Mouse (Mus musculus) forebrain, embryonic 16.5 days (tissue): ENCODE data around the gene Rufy1. TPM values are rescaled to one million over a fixed set of nuclear protein-coding genes. Genes with fewer than 3 reads are reported as not detected.

Experiments
- ATAC-seq: fragments of 200-750 bp; cut with Nextera tagmentation; 2 replicates; pipeline ENCODE4 v1.8.0; 2017; ENCODE audit warnings: mild to moderate bottlenecking, moderate library complexity
- H3K27ac ChIP-seq: fragments of 300-500 bp; sonication (generic); 2 replicates; pipeline ENCODE4 v1.5.1; 2014; ENCODE audit warnings: low read length, control low read depth
- H3K27me3 ChIP-seq: fragments of 300-500 bp; sonication (generic); replicated peaks from 2 replicates; pipeline ENCODE4 v1.6.1; 2014; ENCODE audit warnings: low read length; ENCODE audit not compliant: control insufficient read depth, insufficient read depth
- H3K36me3 ChIP-seq: fragments of 300-500 bp; sonication (generic); 2 replicates; pipeline ENCODE4 v1.6.1; 2014; ENCODE audit not compliant: control insufficient read depth, insufficient read depth
- H3K4me1 ChIP-seq: fragments of 300-500 bp; sonication (generic); replicated peaks from 2 replicates; pipeline ENCODE4 v1.6.1; 2014; ENCODE audit warnings: low read length; ENCODE audit not compliant: control insufficient read depth, insufficient read depth
- H3K4me2 ChIP-seq: fragments of 300-500 bp; sonication (generic); 2 replicates; pipeline ENCODE4 v1.6.1; 2014; ENCODE audit warnings: mild to moderate bottlenecking, low read length, control low read depth
- H3K4me3 ChIP-seq: fragments of 300-500 bp; sonication (generic); replicated peaks from 2 replicates; pipeline ENCODE4 v1.5.1; 2014; ENCODE audit warnings: mild to moderate bottlenecking, low read length, control low read depth
- H3K9ac ChIP-seq: fragments of 300-500 bp; sonication (generic); replicated peaks from 2 replicates; pipeline ENCODE4 v1.6.1; 2014; ENCODE audit warnings: low read depth, low read length, control low read depth
- H3K9me3 ChIP-seq: fragments of 300-500 bp; sonication (generic); 2 replicates; pipeline ENCODE4 v1.6.1; 2016; ENCODE audit warnings: low read length; ENCODE audit not compliant: control insufficient read depth
- WGBS: fragments of 180-500 bp; shearing (Covaris S2); extraction: QIAGEN DNeasy Blood & Tissue Kit; methylation state at CpG from one replicate; pipeline ENCODE4 v1.1.7; 2014; 5-methylcytosine and 5-hydroxymethylcytosine counted together
- polyA plus RNA-seq: library from polyadenylated mRNA; unstranded; fragments of >200 nt; fragmentation: Nextera tagmentation; extraction: Ambion mirVana; gene quantifications from 2 replicates; pipeline ENCODE4 v1.2.1, GENCODE M21; 2015

The Rufy1 gene
- polyA plus RNA-seq, 1 experiment from 2014 or later: 31.2 TPM

- H3K9ac ChIP-seq: no peak overlapping the region
Measured at GRCm38 (mm10) chr11:50432896-50433295, 2.0 kb upstream of the Rufy1 start.

DNA sequence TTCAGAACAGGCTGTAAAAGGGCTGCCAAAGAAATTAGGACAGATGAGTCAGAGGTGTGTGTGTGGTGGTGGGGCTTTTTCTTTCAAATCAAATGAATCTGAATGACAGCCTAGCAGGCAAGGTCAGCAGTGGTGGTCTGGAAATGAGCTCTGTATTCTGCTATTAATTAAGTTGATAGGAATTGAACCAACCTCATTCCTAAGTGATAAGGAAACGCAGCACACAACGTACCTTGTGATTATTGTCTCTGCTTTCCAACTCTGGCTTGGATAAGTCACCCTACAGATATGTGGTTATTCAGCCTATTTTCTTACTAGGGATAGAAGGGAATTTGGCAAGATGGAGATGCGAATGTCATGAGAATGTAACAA lies 1.1 kb upstream of the Rufy1 start:
- Histone ChIP-seq H3K9me3 (no peaks in the 10 kb centered on the region), H3K27ac (no peak overlapping the region), H3K4me1 (peaks cover 10% of the 10 kb centered on the region), H3K9ac (no peak overlapping the region), H3K4me3 (no peak overlapping the region), H3K4me2 (no peak overlapping the region), H3K36me3 (no peaks in the 10 kb centered on the region), H3K27me3 (no peaks in the 10 kb centered on the region)
- no peak for ATAC-seq
- 97% methylated on average over 3 of the region's 3 CpGs for WGBS

More at GRCm38 (mm10) chr11:50432896-50433295, 2.0 kb upstream of the Rufy1 start:
- Histone ChIP-seq H3K4me3 (no peak overlapping the region), H3K36me3 (no peaks in the 10 kb centered on the region), H3K9me3 (no peaks in the 10 kb centered on the region), H3K27me3 (no peaks in the 10 kb centered on the region), H3K4me2 (no peak overlapping the region), H3K27ac (no peak overlapping the region), H3K4me1 (peaks cover 10% of the 10 kb centered on the region)
- 89% methylated on average over 5 of the region's 5 CpGs for WGBS
- ATAC-seq: no peak

DNA sequence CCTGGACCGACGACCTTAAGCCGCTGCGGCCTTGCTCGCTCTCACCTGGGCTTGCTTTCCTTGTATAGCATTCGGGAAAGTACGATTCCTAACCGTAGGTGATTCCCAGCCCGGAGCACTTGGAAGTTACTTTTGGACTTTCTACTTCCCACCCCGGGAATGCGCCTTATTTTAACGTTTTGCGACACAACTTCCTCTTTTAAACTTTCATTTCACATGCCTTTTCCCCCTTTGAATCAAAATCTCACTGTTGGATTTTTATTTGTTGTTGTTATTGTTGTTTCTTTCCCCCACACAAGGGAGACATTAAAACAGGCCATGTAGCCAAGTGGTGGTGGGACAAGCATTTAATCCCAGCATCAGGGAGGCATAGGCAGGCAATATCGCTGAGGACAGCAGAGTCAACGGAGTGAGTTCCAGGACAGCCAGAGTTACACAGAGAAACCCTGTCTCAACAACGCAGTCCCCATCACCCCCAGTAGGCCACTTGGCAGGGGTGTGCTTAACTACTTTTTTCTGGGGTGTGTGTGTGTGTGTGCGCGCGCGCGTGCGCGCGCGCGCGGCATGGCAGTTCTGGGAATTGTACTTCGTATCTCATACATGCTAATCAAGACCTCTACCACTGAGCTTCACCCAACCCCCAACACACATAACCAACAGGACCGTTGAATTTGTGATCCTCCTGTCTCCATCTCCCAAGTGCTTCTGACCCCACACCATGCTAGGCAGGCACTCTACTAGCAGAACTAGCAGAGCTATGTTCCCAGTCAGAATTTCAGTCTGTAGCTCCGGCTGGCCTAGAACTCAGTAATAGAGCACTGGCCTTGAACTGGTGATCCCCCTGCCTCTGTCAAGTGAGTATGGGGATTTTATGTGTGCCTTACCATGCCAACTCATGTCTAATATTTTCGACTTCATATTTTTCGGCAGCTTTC lies 476 bp upstream of the Rufy1 start:
- peak overlapping the region; percentile 88 for H3K4me3 ChIP-seq
- peak overlapping the region; percentile 95 for H3K27ac ChIP-seq
- no peaks in the 10 kb centered on the region for H3K27me3 ChIP-seq
- H3K9me3 ChIP-seq: no peaks in the 10 kb centered on the region
- H3K4me1 ChIP-seq: peaks cover 10% of the 10 kb centered on the region
- no peaks in the 10 kb centered on the region for H3K36me3 ChIP-seq
- peak; percentile 37 for ATAC-seq
- H3K4me2 ChIP-seq: peak overlapping the region; percentile 62
- WGBS: 34% methylated on average over 32 of the region's 32 CpGs
- H3K9ac ChIP-seq: peak overlapping the region; percentile 96

GRCm38 (mm10) chr11:50426056-50426455 lies 4.9 kb downstream of the Rufy1 start:
- 93% methylated on average over 4 of the region's 4 CpGs for WGBS
- Histone ChIP-seq H3K27me3 (no peaks in the 10 kb centered on the region), H3K4me3 (no peak overlapping the region), H3K9ac (no peak overlapping the region), H3K27ac (no peak overlapping the region), H3K9me3 (no peaks in the 10 kb centered on the region), H3K36me3 (no peaks in the 10 kb centered on the region), H3K4me1 (peaks cover 3% of the 10 kb centered on the region), H3K4me2 (no peak overlapping the region)
- ATAC-seq: no peak

- Histone ChIP-seq H3K36me3 (peaks cover 9% of the 10 kb centered on the region), H3K4me1 (no peaks in the 10 kb centered on the region; the same call in 1 of the 2 replicates), H3K4me3 (peak overlapping the region; percentile 36), H3K27me3 (no peaks in the 10 kb centered on the region), H3K27ac (peak overlapping the region; percentile 61), H3K4me2 (peak overlapping the region; percentile 51), H3K9me3 (no peaks in the 10 kb centered on the region), H3K9ac (0 out of 2 replicates have a peak overlapping the region, but pooled peaks have one; percentile 29)
- ATAC-seq: peak; percentile 97
- 24% methylated on average over 22 of the region's 22 CpGs for WGBS
Measured at GRCm38 (mm10) chr11:50421934-50422780, 8.8 kb downstream of the Rufy1 start.

DNA sequence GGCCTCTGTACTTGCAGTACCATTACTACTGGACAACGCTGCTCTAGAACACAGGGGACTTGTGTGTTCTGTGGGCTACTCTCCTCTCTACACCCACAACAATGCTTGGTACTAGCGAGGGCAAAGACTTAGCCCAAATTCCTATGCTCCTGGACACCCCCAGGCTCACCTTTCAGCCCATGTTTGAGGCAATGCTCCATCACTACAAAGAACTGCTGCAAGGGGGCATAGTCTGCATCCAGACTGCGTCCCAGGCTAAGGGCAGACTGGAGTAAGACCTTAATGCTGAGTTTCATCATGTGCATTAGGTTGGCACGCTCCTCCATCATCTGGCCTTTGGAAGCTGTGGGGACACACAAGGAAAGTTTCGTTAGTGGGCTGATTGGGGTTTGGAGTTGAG lies 9.5 kb downstream of the Rufy1 start:
- Histone ChIP-seq H3K4me2 (peak overlapping the region; percentile 51), H3K27me3 (no peaks in the 10 kb centered on the region), H3K9me3 (no peaks in the 10 kb centered on the region), H3K4me3 (peak overlapping the region; percentile 36), H3K36me3 (peaks cover 15% of the 10 kb centered on the region), H3K9ac (0 out of 2 replicates have a peak overlapping the region, but pooled peaks have one; percentile 14), H3K4me1 (no peaks in the 10 kb centered on the region; the same call in 1 of the 2 replicates), H3K27ac (no peak overlapping the region; the same call in 1 of the 2 replicates)
- no peak; the same call in none of the 2 replicates for ATAC-seq
- 43% methylated on average over 5 of the region's 5 CpGs for WGBS

DNA sequence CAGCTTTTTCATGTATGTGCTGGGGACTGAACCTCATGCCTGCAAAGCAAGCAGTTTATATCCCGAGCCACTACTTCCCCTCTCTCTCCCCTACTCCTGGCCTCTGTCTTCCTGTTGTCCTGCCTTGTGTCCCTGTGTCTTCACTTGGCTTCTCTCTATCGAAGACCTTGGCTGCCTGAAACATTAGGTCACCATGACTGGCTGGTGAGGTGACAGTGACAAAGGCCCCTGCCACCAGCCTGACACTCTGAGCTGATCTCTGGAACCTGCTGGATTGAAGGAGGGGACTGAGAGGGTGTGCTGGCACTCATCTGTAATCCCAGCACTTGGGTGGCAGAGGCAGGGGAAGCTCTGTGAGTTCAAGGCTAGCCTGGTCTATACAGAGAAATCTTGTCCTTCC lies 13.1 kb downstream of the Rufy1 start:
- no peaks in the 10 kb centered on the region for H3K9me3 ChIP-seq
- H3K36me3 ChIP-seq: peaks cover 18% of the 10 kb centered on the region
- no peak overlapping the region for H3K27ac ChIP-seq
- ATAC-seq: no peak
- no peak overlapping the region for H3K9ac ChIP-seq
- H3K4me1 ChIP-seq: no peaks in the 10 kb centered on the region; the same call in 1 of the 2 replicates
- H3K27me3 ChIP-seq: no peaks in the 10 kb centered on the region
- 73% methylated on average over 2 of the region's 2 CpGs for WGBS
- no peak overlapping the region for H3K4me2 ChIP-seq
- H3K4me3 ChIP-seq: no peak overlapping the region

- no peak overlapping the region for H3K4me3 ChIP-seq
- no peaks in the 10 kb centered on the region for H3K9me3 ChIP-seq
- no peaks in the 10 kb centered on the region for H3K27me3 ChIP-seq
- H3K4me1 ChIP-seq: no peaks in the 10 kb centered on the region
- peaks cover 20% of the 10 kb centered on the region for H3K36me3 ChIP-seq
- H3K4me2 ChIP-seq: no peak overlapping the region
- H3K27ac ChIP-seq: no peak overlapping the region
- no peak overlapping the region for H3K9ac ChIP-seq
- ATAC-seq: no peak
- 93% methylated on average over 6 of the region's 6 CpGs for WGBS
Measured at GRCm38 (mm10) chr11:50415563-50416241, 15.2 kb downstream of the Rufy1 start.
